Mouse (Mus musculus) lung, embryonic 15.5 days (tissue): ENCODE data around the gene Dpp9. TPM values are rescaled to one million over a fixed set of nuclear protein-coding genes. Genes with fewer than 3 reads are reported as not detected.

ENCODE experiments used
- ATAC-seq: fragments of 200-750 bp; cut with Nextera tagmentation; 2 replicates; pipeline ENCODE4 v1.8.0; 2017; ENCODE audit warnings: moderate number of reproducible peaks, borderline replicate concordance; ENCODE audit not compliant: low FRiP score, low TSS enrichment; ENCODE audit errors: extremely low read depth
- H3K27ac ChIP-seq: fragments of 300-500 bp; sonication (generic); 2 replicates; pipeline ENCODE4 v1.5.1; 2015; ENCODE audit warnings: moderate library complexity, mild to moderate bottlenecking, inconsistent platforms
- H3K27me3 ChIP-seq: fragments of 300-500 bp; sonication (generic); 2 replicates; pipeline ENCODE4 v1.6.1; 2015; ENCODE audit warnings: inconsistent platforms
- H3K36me3 ChIP-seq: fragments of 300-500 bp; sonication (generic); 2 replicates; pipeline ENCODE4 v1.6.1; 2015; ENCODE audit warnings: inconsistent platforms
- H3K4me1 ChIP-seq: fragments of 300-500 bp; sonication (generic); 2 replicates; pipeline ENCODE4 v1.6.1; 2015; ENCODE audit warnings: inconsistent platforms
- H3K4me2 ChIP-seq: fragments of 300-500 bp; sonication (generic); 2 replicates; pipeline ENCODE4 v1.6.1; 2015; ENCODE audit warnings: inconsistent platforms, mild to moderate bottlenecking, moderate library complexity
- H3K4me3 ChIP-seq: fragments of 300-500 bp; sonication (generic); 2 replicates; pipeline ENCODE4 v1.5.1; 2015; ENCODE audit warnings: mild to moderate bottlenecking, inconsistent platforms
- H3K9ac ChIP-seq: fragments of 300-500 bp; sonication (generic); 2 replicates; pipeline ENCODE4 v1.6.1; 2015; ENCODE audit warnings: inconsistent platforms
- H3K9me3 ChIP-seq: fragments of 300-500 bp; sonication (generic); 2 replicates; pipeline ENCODE4 v1.6.1; 2016; ENCODE audit warnings: inconsistent platforms
- WGBS: fragments of 180-500 bp; shearing (Covaris S2); methylation state at CpG from one replicate; pipeline ENCODE4 v1.1.7; 2015; 5-methylcytosine and 5-hydroxymethylcytosine counted together
- polyA plus RNA-seq: library from polyadenylated mRNA; unstranded; fragments of >200 nt; fragmentation: Nextera tagmentation; extraction: Ambion mirVana; gene quantifications from 2 replicates; pipeline ENCODE4 v1.2.1, GENCODE M21; 2015

Gene Dpp9
- polyA plus RNA-seq, 1 experiment from 2014 or later, result 37.1 TPM

GRCm38 (mm10) chr17:56148790-56149618 is 69.7 kb downstream of the Dpp9 start:
- H3K36me3 ChIP-seq, result no peaks in the 10 kb centered on the region
- ATAC-seq, result peak; percentile 15; the same call in 1 of the 2 replicates
- H3K4me2 ChIP-seq, result peak overlapping the region; percentile 51
- no peaks in the 10 kb centered on the region for H3K9me3 ChIP-seq
- H3K27ac ChIP-seq, result no peak overlapping the region
- H3K4me1 ChIP-seq, result peaks cover 11% of the 10 kb centered on the region; the same call in 1 of the 2 replicates
- peaks cover 86% of the 10 kb centered on the region for H3K27me3 ChIP-seq
- H3K4me3 ChIP-seq, result peak overlapping the region; percentile 15; the same call in 1 of the 2 replicates
- no peak overlapping the region for H3K9ac ChIP-seq
- 2% methylated on average over 30 of the region's 30 CpGs for WGBS

DNA sequence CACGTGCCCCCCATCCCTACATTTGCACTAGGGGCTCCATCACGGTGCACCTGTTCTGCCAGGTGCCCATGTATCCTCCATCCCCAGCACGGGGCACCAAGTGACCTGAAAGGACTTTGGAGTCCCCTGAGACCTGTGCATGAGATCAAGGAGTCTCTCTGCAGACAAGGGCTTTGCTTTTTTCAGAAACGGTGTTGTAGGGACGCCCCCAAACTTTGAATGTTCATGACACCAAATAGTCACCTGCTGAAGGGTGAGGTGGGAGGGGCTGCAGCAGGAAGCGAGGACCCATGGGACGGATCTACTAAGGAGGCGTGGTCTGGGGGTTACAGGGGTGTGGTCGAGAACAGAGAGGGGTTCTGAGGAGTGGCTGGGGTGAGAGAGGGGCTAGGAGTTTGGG is 70.4 kb downstream of the Dpp9 start:
- H3K36me3 ChIP-seq, result no peaks in the 10 kb centered on the region
- no peak overlapping the region for H3K27ac ChIP-seq
- 0 out of 2 replicates have a peak, but pooled peaks cover 6% of the 10 kb centered on the region for H3K4me1 ChIP-seq
- 0 out of 2 replicates have a peak overlapping the region, but pooled peaks have one; percentile 15 for H3K4me3 ChIP-seq
- no peak overlapping the region for H3K9ac ChIP-seq
- H3K4me2 ChIP-seq, result peak overlapping the region; percentile 51
- 16% methylated on average over 9 of the region's 9 CpGs for WGBS
- no peak for ATAC-seq
- H3K27me3 ChIP-seq, result peaks cover 89% of the 10 kb centered on the region
- no peaks in the 10 kb centered on the region for H3K9me3 ChIP-seq

DNA sequence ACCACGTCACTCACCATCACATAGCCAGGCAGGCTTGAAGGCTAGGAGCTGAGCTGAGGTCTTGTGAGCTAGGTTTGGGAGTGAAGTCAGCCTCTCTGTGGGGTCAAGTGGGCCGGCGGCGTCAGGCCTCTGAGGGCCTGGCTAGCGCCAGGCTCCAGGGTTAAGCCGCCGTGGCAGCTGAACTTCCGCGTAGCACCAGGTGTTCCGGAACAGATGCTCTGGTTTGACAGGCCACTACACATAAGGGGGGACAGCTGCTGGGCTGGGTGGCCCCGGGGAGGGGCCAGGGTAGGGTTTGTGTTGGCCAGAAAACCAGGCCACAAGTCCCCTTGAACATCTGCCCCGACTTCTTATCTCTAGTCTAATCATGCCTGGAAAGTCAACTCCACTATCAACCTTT is 71.3 kb downstream of the Dpp9 start:
- Histone ChIP-seq H3K27ac (no peak overlapping the region), H3K4me2 (no peak overlapping the region), H3K4me3 (no peak overlapping the region), H3K4me1 (peaks cover 7% of the 10 kb centered on the region), H3K9me3 (no peaks in the 10 kb centered on the region), H3K27me3 (peaks cover 90% of the 10 kb centered on the region), H3K9ac (no peak overlapping the region), H3K36me3 (no peaks in the 10 kb centered on the region)
- ATAC-seq, result no peak
- 34% methylated on average over 12 of the region's 12 CpGs for WGBS

GRCm38 (mm10) chr17:56146131-56146530 is 72.6 kb downstream of the Dpp9 start:
- no peak for ATAC-seq
- 25% methylated on average over 9 of the region's 9 CpGs for WGBS
- Histone ChIP-seq H3K4me1 (peaks cover 17% of the 10 kb centered on the region), H3K4me2 (no peak overlapping the region), H3K9me3 (no peaks in the 10 kb centered on the region), H3K27ac (no peak overlapping the region), H3K27me3 (peaks cover 97% of the 10 kb centered on the region), H3K9ac (no peak overlapping the region), H3K4me3 (no peak overlapping the region), H3K36me3 (no peaks in the 10 kb centered on the region)

- 56% methylated on average over 9 of the region's 9 CpGs for WGBS
- no peaks in the 10 kb centered on the region for H3K36me3 ChIP-seq
- no peak overlapping the region for H3K4me3 ChIP-seq
- ATAC-seq, result no peak
- no peaks in the 10 kb centered on the region for H3K9me3 ChIP-seq
- no peak overlapping the region for H3K4me2 ChIP-seq
- no peak overlapping the region for H3K9ac ChIP-seq
- H3K27ac ChIP-seq, result no peak overlapping the region
- H3K27me3 ChIP-seq, result peaks cover 98% of the 10 kb centered on the region
- H3K4me1 ChIP-seq, result peaks cover 23% of the 10 kb centered on the region
These were observed 74.2 kb downstream of the Dpp9 start for GRCm38 (mm10) chr17:56144546-56144945.

DNA sequence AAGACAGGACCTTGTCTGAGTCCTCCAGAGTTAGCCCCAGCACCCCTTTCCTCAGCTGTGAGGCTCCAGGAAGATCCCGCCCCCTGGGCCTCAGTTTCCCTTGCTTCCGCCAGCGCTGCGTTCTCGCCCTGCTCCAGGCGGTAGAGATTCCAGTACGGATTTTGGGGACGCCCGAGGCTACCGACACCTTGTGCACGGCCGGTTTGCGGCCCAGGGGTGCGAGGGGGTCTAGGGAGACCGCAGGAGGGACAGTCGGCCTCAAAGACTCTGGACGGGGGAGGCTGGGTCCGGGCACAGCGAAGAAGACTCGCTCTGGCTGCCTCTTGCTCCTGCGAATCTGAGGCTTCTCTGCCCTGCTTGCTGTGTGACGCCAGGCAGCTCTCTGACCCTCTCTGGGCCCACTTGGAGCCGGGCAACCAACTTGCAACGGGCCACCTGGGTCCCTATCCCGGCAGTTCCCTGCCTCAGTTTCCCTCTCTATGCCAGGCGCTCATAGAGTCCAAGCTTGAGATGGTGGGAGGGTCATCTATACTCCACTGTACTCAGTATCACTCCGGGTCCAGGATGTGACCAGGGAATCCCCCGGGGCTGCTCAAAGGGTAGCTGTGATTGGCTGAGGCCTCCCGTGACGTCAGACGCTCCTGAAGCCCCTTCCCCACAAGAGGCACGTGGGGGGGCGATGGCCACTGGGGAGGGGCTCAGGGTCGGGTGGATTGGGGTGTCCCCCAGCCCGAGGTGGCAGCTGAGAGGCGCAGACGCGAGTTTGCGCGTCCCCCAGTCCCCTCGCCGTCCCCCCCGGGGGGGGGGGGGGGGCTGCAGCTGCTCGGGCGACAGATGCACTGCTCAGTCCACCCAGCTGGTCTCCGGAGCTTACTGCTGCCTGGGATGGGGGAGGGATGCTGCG is 76.8 kb downstream of the Dpp9 start:
- ATAC-seq, result 0 out of 2 replicates have a peak, but pooled peaks have one; percentile 4
- peak overlapping the region; percentile 75 for H3K4me2 ChIP-seq
- peak overlapping the region; percentile 37 for H3K4me3 ChIP-seq
- H3K27ac ChIP-seq, result no peak overlapping the region
- H3K9ac ChIP-seq, result no peak overlapping the region
- under 1% methylated on average over 44 of the region's 47 CpGs for WGBS
- peaks cover 85% of the 10 kb centered on the region for H3K27me3 ChIP-seq
- H3K4me1 ChIP-seq, result peaks cover 25% of the 10 kb centered on the region
- no peaks in the 10 kb centered on the region for H3K9me3 ChIP-seq
- H3K36me3 ChIP-seq, result no peaks in the 10 kb centered on the region

DNA sequence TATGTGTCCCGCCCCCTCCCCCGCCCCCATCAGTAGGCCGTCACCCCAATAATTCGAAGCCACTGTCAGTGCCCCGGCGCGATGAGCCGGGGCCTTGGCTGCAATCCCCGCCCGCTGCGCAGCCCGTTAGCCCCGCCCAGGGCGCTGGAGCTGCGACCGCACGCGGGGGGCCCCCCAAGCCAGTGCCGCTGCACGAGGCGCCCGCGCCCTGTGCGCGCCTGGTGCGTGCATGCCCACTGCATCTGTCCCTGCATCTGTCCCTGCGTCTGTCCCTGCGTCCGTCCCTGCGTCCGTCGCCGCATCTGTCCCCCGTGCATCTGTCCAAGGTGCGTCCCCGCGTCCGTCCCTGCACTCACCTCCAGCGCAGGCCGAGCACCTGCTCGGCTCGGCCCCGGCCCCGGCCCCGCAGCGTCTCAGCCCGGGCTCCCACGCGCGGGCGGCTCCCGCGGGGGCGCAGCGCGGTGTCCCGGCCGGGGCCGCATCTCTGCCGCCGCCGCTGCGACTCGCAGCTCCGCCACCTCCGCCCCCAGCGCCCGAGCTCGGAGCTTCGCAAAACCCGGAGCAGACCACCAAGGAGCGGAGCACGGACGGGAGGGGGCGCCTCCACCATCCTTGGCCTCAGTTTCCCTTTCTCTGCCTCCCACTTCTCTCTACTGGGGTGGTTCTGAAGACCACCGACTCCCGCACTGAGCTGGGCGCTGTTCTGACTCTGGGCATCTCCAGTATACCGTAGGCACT is 78.7 kb downstream of the Dpp9 start, which contains the start of gene Sema6b:
TSS of gene Sema6b (minus strand) at position 486 of the 738 bp plus-strand sequence.
- Histone ChIP-seq H3K4me2 (peak within 1 kb of the TSS; percentile 100), H3K9me3 (no peaks in the 10 kb centered on the region), H3K27ac (no peak within 1 kb of the TSS), H3K4me3 (peak within 1 kb of the TSS; percentile 67), H3K27me3 (peaks cover 65% of the 10 kb centered on the region), H3K36me3 (no peaks in the 10 kb centered on the region), H3K9ac (peak within 1 kb of the TSS; percentile 42; the same call in 1 of the 2 replicates), H3K4me1 (peaks cover 25% of the 10 kb centered on the region)
- WGBS, result 2% methylated on average over 65 of the region's 79 CpGs
- peak; percentile 19; the same call in 1 of the 2 replicates for ATAC-seq

DNA sequence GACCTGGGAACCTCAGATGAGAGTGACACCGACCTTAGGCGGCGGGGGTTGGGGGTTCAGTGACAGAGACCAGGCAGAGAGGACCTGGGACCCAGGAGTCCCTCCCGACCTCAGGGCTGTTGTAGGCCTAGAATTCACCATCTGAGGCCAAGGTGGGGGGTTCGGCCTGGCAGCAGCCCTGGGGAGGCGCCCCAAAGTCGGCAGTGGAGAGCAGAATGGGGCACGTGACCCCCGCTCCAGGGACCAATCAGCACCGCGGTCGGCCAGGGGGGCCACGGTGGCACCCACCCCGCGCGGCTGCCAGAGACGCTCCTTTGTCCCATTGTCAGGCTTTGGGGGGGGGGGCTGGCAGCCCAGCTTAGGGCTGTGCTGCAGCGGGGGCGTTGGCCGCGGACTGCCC is 79.3 kb downstream of the Dpp9 start:
- H3K4me3 ChIP-seq, result peak overlapping the region; percentile 67
- H3K36me3 ChIP-seq, result no peaks in the 10 kb centered on the region
- 0 out of 2 replicates have a peak, but pooled peaks have one; percentile 10 for ATAC-seq
- 9% methylated on average over 21 of the region's 21 CpGs for WGBS
- peaks cover 30% of the 10 kb centered on the region for H3K4me1 ChIP-seq
- H3K9me3 ChIP-seq, result no peaks in the 10 kb centered on the region
- H3K27ac ChIP-seq, result no peak overlapping the region
- peaks cover 59% of the 10 kb centered on the region for H3K27me3 ChIP-seq
- peak overlapping the region; percentile 42; the same call in 1 of the 2 replicates for H3K9ac ChIP-seq
- H3K4me2 ChIP-seq, result peak overlapping the region; percentile 100

DNA sequence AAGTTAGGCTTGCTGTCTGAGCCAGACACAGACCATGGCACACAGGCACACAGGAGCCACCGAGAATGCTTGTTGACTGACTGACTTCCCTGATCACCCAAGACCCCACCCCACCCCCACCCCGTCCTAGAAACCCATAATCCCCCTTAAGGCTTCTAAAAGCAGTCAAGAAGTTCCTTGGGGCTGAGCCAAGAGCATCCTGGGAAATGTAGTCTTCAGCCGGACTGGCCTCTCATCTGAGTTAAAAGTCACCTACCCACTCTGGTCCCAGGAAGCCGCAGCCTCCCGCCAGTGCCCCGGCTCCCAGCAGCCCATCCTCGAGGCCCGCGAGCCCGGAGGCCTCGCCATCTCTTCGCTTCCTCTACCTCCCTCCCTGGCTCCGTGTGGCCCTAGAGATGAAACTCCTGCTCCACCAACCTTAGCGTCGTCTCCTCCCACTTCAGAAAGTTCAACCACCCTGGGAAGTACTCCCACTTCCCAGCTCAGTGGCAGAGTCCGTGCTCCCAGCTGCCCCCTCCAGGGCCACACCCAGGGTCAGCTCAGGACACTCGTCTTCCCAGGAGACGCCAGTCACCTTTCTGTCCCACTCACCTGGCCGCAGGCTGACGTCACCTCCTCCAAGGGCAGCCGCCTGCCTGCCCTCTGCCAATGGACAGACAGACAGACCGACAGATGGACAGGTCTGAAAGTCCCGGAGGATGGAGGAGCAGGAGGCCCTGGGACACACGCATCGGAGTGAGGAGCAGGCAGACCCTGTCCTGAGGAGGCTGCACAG is 80.7 kb downstream of the Dpp9 start:
- ATAC-seq, result no peak
- WGBS, result 20% methylated on average over 25 of the region's 25 CpGs
- no peak overlapping the region for H3K9ac ChIP-seq
- H3K27ac ChIP-seq, result no peak overlapping the region
- no peaks in the 10 kb centered on the region for H3K9me3 ChIP-seq
- no peak overlapping the region for H3K4me3 ChIP-seq
- H3K27me3 ChIP-seq, result peaks cover 46% of the 10 kb centered on the region
- no peaks in the 10 kb centered on the region for H3K36me3 ChIP-seq
- H3K4me2 ChIP-seq, result peak overlapping the region; percentile 42; the same call in 1 of the 2 replicates
- peaks cover 41% of the 10 kb centered on the region for H3K4me1 ChIP-seq
